Comparison of ENCODE assay signal across 9 mouse cellular contexts in genomic region chr17:3218916-3219315, GRCm38 (mm10).
DNase-seq lines count a peak whose midpoint lies in the region; ATAC-seq and TF ChIP-seq lines count a peak whose summit lies in the region.
"Had no signal": no experiment of that assay in that cellular context is flagged by ENCODE, and none has a peak within 500 bp of the region (broad histone marks: within the 10 kb centered on the region; RNA-seq: fewer than 3 reads in every experiment).

No protein-coding gene starts in this region.

- no peaks in the 10 kb centered on the region for H3K27me3 ChIP-seq in intestine, postnatal 0 days (replicated peaks; ENCODE audit: control insufficient read depth, insufficient read depth, low read length)
- H3K27me3 ChIP-seq in kidney, embryonic 15.5 days: no peaks in the 10 kb centered on the region
- H3K27me3 ChIP-seq: hindbrain, embryonic 12.5 days had no signal

- no peak overlapping the region for H3K27ac ChIP-seq in intestine, postnatal 0 days (ENCODE audit: low read depth, low read length)
- H3K27ac ChIP-seq in kidney, embryonic 15.5 days: no peak overlapping the region
- H3K27ac ChIP-seq: hindbrain, embryonic 12.5 days had no signal

- 0 out of 2 replicates have a peak, but pooled peaks have one; percentile 47 for ATAC-seq in intestine, postnatal 0 days
- ATAC-seq in kidney, embryonic 15.5 days (replicated peaks; ENCODE audit: low FRiP score): peak; percentile 50; the same call in 1 of the 2 replicates
- ATAC-seq in cerebellum, adult (ENCODE audit: insufficient number of reproducible peaks, low FRiP score, low TSS enrichment): no peak
- ATAC-seq in erythroblast, adult 5-6 weeks (replicated peaks; ENCODE audit: low FRiP score, poor library complexity, severe bottlenecking): no peak
- ATAC-seq: forebrain, embryonic 16.5 days had no signal

- no peak for TF ChIP-seq CTCF in intestine, postnatal 0 days (IDR thresholded peaks at IDR 0.05; ENCODE audit: low read depth)

- no peak overlapping the region for H3K4me3 ChIP-seq in intestine, postnatal 0 days (ENCODE audit: low read depth, low read length)
- H3K4me3 ChIP-seq in kidney, embryonic 15.5 days (replicated peaks): no peak overlapping the region
- H3K4me3 ChIP-seq: hindbrain, embryonic 12.5 days had no signal

- no peak overlapping the region for H3K4me2 ChIP-seq in intestine, postnatal 0 days (replicated peaks; ENCODE audit: low read depth)
- no peak overlapping the region for H3K4me2 ChIP-seq in kidney, embryonic 15.5 days
- H3K4me2 ChIP-seq: hindbrain, embryonic 12.5 days had no signal

- peak; percentile 72 to 86 for DNase-seq in layer of hippocampus, adult 18-20 months (ENCODE audit: low spot score in 2 of 2)
- DNase-seq in layer of hippocampus, postnatal 10 days (ENCODE audit: low spot score in 2 of 2): no peak
- peak; percentile 13 for DNase-seq in retina, embryonic 14.5 days (ENCODE audit: low spot score)

- H3K9ac ChIP-seq in intestine, postnatal 0 days (ENCODE audit: low read depth, low read length): no peak overlapping the region
- H3K9ac ChIP-seq in kidney, embryonic 15.5 days: no peak overlapping the region
- H3K9ac ChIP-seq: hindbrain, embryonic 12.5 days had no signal

- peaks cover 25% of the 10 kb centered on the region for H3K36me3 ChIP-seq in intestine, postnatal 0 days (ENCODE audit: control insufficient read depth, insufficient read depth)
- peaks cover 29% of the 10 kb centered on the region for H3K36me3 ChIP-seq in kidney, embryonic 15.5 days

- no peaks in the 10 kb centered on the region for H3K9me3 ChIP-seq in intestine, postnatal 0 days (ENCODE audit: control insufficient read depth)
- no peaks in the 10 kb centered on the region for H3K9me3 ChIP-seq in kidney, embryonic 15.5 days (replicated peaks)
- H3K9me3 ChIP-seq: hindbrain, embryonic 12.5 days had no signal

- H3K4me1 ChIP-seq in intestine, postnatal 0 days (replicated peaks; ENCODE audit: control insufficient read depth, insufficient read depth, low read length): no peaks in the 10 kb centered on the region
- H3K4me1 ChIP-seq in kidney, embryonic 15.5 days: peaks cover 13% of the 10 kb centered on the region
- H3K4me1 ChIP-seq: hindbrain, embryonic 12.5 days had no signal

- 59% methylated on average over 5 of the region's 5 CpGs for WGBS in intestine, postnatal 0 days
- WGBS in kidney, embryonic 15.5 days: 61% methylated on average over 5 of the region's 5 CpGs

Comparison
In these comparisons a context has a peak if more than half of its experiments do, and no peak if none do; other contexts are left out.
1. DNase-seq: peak in layer of hippocampus, adult 18-20 months (2 of 2) and retina, embryonic 14.5 days (single experiment); none in layer of hippocampus, postnatal 10 days (0 of 2).
2. ATAC-seq: peak in intestine, postnatal 0 days (single experiment) and kidney, embryonic 15.5 days (single experiment); none in cerebellum, adult (single experiment) and erythroblast, adult 5-6 weeks (single experiment).